Mouse (Mus musculus): Measurements from ENCODE around the gene Zic4.

- no peak for TF ChIP-seq TAL1 (IDR thresholded peaks at IDR 0.05; ENCODE audit: low read length)
- TF ChIP-seq GATA1 (IDR thresholded peaks at IDR 0.05; ENCODE audit: low read length): no peak
Measured at GRCm38 (mm10) chr9:91384693-91385560, 22.7 kb downstream of the Zic4 start.

Data from erythroblast, embryonic 14.5 days (primary cell).